Mouse (Mus musculus): ENCODE measurements around the gene Ppp1r13b.

Ppp1r13b gene

DNA sequence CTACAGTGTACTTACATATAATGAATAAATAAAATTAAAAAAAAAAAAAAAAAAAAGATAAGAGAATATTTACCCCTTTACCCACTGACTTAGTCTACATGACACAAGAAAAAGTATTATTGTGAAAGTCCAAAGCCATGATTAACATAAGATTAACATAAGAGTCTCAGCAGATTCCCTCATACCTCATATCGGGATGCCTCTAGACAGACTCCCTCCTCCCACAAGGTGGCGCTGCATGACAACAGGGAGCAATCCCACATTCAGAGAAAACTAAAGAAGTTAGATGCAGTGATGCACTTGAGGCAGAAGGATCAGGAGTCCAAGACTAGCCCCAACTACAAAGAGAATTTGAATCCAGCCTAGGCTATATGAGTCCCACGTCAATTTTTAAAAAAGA lies 29.7 kb downstream of the Ppp1r13b start:
- DNase-seq (ENCODE audit: low spot score): peak; percentile 77

DNA sequence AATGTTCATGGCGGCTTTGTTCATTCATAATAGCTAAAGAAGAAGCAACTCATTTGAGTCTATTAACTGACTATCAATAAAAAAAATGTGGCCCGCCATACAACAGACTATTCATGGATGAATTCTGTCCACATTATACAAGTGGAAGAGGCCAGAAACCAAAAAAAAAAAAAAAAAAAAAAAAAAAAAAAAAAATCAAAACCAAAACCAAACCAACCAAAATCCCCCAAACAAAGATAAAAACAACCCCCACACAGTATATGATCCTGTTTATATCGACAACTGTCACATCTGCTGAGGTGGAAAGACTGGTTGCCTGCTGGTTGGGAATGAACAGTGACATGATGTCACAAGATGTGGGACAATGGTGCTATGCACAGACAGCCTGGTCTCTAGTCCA lies 32.4 kb downstream of the Ppp1r13b start:
- no peak for DNase-seq (ENCODE audit: low spot score)

DNA sequence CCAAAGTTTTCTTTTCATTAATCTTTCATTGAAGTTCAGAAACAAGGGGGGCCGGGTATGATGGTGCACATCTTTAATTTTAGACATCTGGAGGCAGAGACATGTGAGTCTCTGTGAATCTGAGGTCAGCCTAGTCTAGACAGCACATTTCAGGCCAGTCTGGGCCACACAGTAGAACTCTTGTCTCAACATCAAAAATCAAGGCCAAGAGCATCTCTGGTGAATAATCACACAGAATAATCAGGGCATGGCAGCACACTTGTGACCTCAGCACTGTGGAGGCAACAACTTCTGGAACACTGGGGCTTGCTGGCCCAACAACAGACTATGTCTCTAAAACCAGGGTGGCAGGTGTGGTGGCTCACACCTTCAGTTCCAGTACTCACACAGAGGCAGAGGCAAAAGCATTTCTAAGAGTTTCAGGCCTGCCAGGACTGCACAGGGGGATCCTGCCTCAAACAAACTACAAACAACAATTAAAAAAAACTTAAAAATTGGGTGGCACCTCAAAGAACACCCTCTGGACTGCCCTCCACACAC lies 33.2 kb downstream of the Ppp1r13b start:
- no peak for DNase-seq (ENCODE audit: low spot score)

DNA sequence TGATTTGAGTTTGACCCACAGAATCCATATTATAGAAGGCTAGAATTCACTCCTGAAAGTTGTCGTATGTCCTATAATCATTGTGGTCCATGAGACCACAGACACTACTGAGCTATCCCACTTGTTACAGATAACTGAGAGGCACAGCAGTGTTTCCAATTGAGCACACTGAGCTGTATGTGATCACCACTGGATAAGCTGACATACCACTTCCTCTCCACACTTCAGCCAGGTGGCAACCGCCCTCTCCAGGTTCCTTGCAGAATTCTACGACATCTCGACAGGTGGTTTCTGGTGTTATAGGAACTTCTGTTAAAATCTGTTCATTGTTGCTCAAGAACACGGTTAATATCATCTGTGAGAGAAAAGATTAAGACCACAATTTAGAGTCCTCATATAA lies 35.8 kb downstream of the Ppp1r13b start:
- no peak for DNase-seq (ENCODE audit: low spot score)

DNA sequence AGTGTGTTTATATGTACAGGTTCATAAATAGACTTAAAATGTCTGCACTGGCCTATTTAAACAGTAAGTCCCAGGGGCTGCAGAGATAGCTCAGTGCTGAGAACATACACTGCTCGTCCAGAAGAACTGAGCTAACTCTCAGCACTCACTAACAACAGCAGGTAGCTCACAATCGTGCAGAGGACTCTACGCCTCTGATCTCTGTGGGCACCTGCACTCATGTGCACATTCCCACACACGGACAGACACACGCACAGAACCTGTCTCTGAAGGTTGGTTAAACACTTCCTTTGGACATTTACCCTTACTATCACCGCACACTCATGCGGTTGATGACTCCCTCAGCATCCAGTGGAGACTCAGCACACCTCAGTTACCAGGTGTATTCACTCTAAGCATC lies 37.1 kb downstream of the Ppp1r13b start:
- DNase-seq (ENCODE audit: low spot score): no peak

DNA sequence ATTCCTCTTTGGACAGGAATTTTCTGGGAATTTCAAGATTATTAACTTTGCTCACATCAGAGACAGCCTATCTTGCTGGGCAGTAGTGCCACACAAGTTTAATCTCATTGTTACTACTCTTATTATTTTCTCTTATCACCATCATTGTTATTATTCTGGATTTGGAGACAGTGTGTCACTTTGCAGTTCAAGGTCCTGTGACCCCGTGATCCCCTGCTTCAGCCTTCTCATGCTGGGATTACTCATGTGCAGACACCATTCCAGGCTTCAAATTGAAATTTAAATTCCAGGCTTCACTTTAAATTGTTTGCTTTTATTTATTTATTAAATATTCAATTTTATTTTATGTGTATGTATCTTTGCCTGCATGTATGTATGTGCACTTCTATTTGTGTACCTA lies 38.1 kb downstream of the Ppp1r13b start:
- no peak for DNase-seq (ENCODE audit: low spot score)

GRCm38 (mm10) chr12:111864206-111864824 lies 43.6 kb downstream of the Ppp1r13b start:
- DNase-seq (ENCODE audit: low spot score): no peak

GRCm38 (mm10) chr12:111855448-111855847 lies 52.5 kb downstream of the Ppp1r13b start:
- DNase-seq (ENCODE audit: low spot score): no peak

DNA sequence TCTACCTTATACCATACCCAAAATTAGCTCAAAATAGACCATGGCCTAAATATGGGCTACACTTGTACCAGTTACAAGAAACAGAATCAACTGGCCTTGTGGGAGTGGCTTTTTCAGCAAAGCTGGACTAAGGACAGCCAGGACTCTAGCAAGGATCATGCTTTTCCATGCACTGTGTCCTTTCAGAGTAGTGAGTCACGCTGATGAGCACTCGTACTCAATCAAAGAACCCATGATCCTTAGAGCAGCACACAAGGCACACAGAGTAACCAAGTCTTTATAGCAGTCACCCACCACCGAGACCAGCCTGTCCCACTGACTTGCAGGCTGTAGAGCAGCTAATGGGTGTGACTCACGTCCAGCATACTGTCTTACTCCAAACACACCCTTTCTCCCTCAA lies 54.4 kb downstream of the Ppp1r13b start:
- no peak for DNase-seq (ENCODE audit: low spot score)

DNA sequence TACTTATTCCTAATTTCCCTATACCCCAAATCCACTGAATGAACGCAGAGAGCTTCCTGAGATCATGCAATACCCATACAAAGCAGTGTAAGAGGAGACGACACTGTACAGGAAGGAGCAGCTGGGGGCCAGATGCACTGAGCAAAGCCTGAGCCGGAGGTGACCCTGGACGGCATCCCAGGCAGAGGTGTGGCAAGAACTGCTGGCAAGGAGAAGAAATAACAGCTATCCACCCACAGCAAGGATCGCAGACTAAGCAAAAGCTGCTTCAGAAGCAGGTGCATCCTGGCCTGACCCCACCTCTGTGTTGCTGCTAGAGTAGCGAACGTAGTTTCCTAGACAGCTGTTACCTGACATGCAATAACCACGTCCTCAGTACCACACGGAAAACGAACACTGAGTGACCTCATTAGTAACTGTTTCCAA lies 54.9 kb downstream of the Ppp1r13b start:
- peak; percentile 37 for DNase-seq (ENCODE audit: low spot score)

GRCm38 (mm10) chr12:111851745-111852144 lies 56.2 kb downstream of the Ppp1r13b start:
- DNase-seq (ENCODE audit: low spot score): no peak

GRCm38 (mm10) chr12:111851235-111851634 lies 56.7 kb downstream of the Ppp1r13b start:
- no peak for DNase-seq (ENCODE audit: low spot score)

DNA sequence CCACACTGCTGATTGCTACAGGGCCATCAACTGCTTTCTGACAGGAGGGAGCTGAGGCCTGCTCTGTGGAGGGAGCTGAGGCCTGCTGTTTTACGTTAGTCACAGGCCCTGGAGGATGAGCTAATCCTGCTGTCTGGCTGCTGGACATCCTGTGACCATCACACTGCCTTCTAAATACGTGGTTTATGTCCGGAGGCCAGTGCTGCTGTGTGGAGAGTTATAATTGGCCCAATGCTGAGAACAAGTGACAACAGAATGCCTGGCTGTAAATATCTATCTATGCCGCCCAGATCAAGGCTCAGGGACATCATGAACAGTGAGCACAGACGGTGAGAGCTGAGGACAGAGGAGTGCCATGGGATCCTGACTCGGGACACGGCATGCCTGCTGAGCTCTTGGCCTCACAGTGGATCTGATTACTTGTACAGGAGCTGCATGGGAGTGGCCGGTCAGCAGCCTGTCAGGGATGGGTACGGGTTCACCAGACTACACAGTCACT lies 59.6 kb downstream of the Ppp1r13b start:
- no peak for DNase-seq (ENCODE audit: low spot score)

DNA sequence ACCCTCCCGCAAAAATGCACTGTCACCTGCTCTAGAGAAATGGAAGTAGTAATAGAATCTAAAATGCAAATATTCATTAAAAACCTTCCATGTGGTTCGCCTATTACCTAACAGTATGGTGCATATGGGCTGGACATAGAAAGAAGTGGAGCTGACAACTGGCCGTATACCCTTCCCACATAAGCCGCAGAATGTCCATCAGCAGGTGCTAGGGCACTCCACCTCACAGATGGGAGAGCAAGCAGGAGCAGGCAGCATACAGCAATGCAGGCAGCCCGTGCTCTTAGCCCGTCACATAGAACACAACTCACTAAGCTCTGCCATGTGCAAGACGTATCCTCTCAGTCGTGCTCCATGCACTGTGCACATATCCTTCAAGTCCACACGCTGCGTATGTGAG lies 61.1 kb downstream of the Ppp1r13b start:
- DNase-seq (ENCODE audit: low spot score): no peak

DNA sequence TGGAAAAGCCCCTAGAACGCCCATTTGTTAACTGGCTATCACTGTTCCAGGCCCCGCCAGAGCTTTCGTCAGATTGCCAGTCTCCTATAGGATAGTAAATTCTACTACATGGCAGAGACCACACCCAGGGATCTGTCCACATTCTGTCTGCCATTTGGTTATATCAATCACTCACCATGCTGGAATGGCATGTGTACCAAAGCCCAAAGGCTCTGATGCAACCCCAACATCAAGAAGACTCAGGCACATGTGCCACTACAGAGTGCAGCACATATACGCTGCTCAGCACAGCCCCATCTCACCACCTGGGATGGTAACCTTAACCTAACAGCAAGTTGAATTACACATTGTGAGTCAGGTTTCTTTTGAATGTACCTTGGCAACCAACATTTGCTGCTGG lies 62.0 kb downstream of the Ppp1r13b start:
- no peak for DNase-seq (ENCODE audit: low spot score)

- DNase-seq (ENCODE audit: low spot score): no peak
Measured at GRCm38 (mm10) chr12:111843470-111843869, 64.4 kb downstream of the Ppp1r13b start.

GRCm38 (mm10) chr12:111842565-111843433 lies 65.1 kb downstream of the Ppp1r13b start:
- no peak for DNase-seq (ENCODE audit: low spot score)

GRCm38 (mm10) chr12:111833457-111833856 lies 74.5 kb downstream of the Ppp1r13b start:
- no peak for DNase-seq (ENCODE audit: low spot score)

DNA sequence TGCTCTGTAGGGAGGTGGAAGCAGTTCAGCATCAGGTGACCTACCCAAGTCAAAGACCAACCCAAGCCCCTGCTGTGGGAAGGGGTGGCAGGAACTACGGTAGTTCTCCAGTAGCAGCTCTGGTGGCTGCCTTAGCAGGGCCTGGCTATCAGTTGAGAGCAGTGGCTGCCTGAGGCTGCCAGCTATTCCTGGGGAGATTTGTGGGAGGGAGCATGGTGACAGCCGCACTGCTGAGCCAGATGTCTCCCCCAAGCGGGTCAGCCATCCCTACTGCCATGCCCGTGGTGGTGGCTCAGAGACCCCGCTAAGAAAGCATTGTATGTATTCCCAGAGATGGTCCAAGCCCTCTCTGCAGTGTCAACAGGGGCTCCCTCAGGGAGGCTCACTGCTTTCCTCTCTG lies 75.3 kb downstream of the Ppp1r13b start:
- DNase-seq (ENCODE audit: low spot score): no peak

- no peak for DNase-seq (ENCODE audit: low spot score)
Measured at GRCm38 (mm10) chr12:111830375-111830774, 77.5 kb downstream of the Ppp1r13b start.

DNA sequence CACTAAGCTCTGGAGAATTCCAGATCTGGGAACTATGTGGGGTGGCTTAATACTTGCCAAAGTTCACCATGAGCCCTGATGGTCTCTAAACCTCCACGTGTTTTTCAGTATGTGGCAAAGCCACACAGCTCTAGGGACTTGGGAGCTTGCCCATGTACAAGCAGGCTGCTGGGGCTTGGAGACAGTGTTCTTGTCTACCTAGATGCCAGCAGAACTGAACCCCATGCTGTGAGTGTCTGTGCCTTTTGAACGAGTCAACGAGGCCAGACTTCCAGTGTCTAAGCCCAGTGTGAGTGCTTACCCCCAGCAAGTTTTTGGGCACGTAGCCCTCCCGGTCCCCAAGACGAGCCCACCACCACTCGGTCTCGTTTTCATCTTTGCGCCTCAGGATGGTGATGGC lies 78.0 kb downstream of the Ppp1r13b start:
- DNase-seq (ENCODE audit: low spot score): no peak

DNA sequence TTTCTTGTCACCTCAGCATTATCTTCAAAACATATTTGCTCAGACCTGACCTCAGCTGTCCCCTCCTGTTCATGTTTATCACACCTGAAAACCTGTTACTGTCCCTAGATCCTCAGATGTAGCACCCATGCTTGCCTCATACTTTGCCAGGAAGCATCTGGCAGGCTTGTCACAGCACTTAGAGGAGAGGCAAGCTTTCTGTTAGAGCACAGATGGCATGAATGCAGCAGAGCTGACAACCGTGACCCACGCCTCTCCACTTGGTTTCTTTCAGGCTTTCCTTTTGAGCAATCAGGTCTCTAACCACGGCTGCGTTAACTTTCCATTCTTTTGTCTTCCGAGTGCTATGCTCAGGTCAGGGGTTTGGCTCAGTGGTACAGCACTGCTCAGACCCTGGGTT lies 78.5 kb downstream of the Ppp1r13b start:
- DNase-seq (ENCODE audit: low spot score): no peak

GRCm38 (mm10) chr12:111827556-111827955 lies 80.4 kb downstream of the Ppp1r13b start:
- no peak for DNase-seq (ENCODE audit: low spot score)

Measured in ovary, postnatal 36 days (tissue).